Mouse (Mus musculus) cerebellum, adult 2 months (tissue): ENCODE measurements at regions not wholly inside any gene's neighbourhood (a gene's known extent, or its start where the extent isn't known, plus 50 kb on each side); places are given as distances from the start of the nearest gene placed in this dataset.

Experiments used
- CTCF ChIP-seq: fragments of 200-500 bp; IDR thresholded peaks from 2 replicates; pipeline ENCODE4 v1.5.1; 2011; ENCODE audit warnings: low read depth, mild to moderate bottlenecking, control low read depth, low read length, moderate library complexity, borderline replicate concordance; ENCODE audit not compliant: insufficient read depth
- POLR2A ChIP-seq: fragments of 200-500 bp; IDR thresholded peaks from 2 replicates; pipeline ENCODE4 v1.6.1; 2011; ENCODE audit warnings: low read length, control low read depth, borderline replicate concordance; ENCODE audit not compliant: insufficient read depth

- no peak for TF ChIP-seq POLR2A
- no peak for TF ChIP-seq CTCF
Observed at GRCm38 (mm10) chr9:9547570-9547969, 308.7 kb upstream of the Arhgap42 start.
